Mouse (Mus musculus) ES-Bruce4 (cell line): ENCODE results near the gene Gstm5.

Experiments used
- CTCF ChIP-seq: IDR thresholded peaks from one replicate; pipeline ENCODE4 v1.8.1; 2011; ENCODE audit warnings: low read depth, low read length
- EP300 ChIP-seq: IDR thresholded peaks from 2 replicates; pipeline ENCODE4 v1.6.1; 2011; ENCODE audit warnings: low read depth, low read length; ENCODE audit not compliant: insufficient read depth
- POLR2A ChIP-seq: IDR thresholded peaks from one replicate; pipeline ENCODE4 v1.8.1; 2011; ENCODE audit warnings: low read length; ENCODE audit not compliant: insufficient read depth

DNA sequence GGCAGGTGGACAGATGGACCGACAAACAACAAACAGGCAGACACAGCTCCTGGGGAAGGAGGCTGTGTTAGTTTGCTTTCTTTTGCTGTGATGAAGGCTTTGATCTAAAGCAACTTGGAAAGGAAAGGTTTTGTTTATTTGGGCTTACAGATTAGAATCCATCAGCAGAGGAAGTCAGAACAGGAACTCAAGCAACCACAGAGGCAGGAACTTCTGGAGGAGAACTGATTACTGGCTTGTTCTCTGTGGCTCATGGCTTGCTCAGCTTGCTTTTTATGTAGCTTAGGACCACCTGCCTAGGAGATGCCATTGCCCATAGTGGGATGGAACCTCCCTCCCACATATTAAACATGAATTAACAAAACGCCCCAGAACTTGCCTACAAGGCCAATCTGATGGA, 33.1 kb upstream of the Gstm5 start:
- TF ChIP-seq EP300 (no peak), CTCF (no peak), POLR2A (no peak)
